Mouse (Mus musculus): ENCODE measurements around the gene Galnt16.

Gene Galnt16
- long read RNA-seq, experiment 1, partial matches to known transcripts = 0 of 3 reads
- long read RNA-seq, experiment 1, other reads (novel, unspliced or antisense) = 2 of 3 reads
- long read RNA-seq, experiment 2, partial matches to known transcripts = 0 of 3 reads
- long read RNA-seq, experiment 2, other reads (novel, unspliced or antisense) = 3 of 3 reads

- intact Hi-C loops (cut with DNase I) = no loop called here
These were observed at the start of gene Galnt16 for GRCm38 (mm10) chr12:80517977-80518376. Gene Galnt16, plus strand, starts transcription at chr12:80518277.

- intact Hi-C loops (cut with DNase I) = no loop called here
These were observed 47.9 kb upstream of the Galnt16 start for GRCm38 (mm10) chr12:80470206-80470605.

GRCm38 (mm10) chr12:80471926-80472325, 46.2 kb upstream of the Galnt16 start:
- intact Hi-C loops (cut with DNase I) = no loop called here

GRCm38 (mm10) chr12:80473731-80474130, 44.3 kb upstream of the Galnt16 start:
- intact Hi-C loops (cut with DNase I) = no loop called here

GRCm38 (mm10) chr12:80479986-80480385, 38.1 kb upstream of the Galnt16 start:
- intact Hi-C loops (cut with DNase I) = no loop called here

- intact Hi-C loops (cut with DNase I) = no loop called here
These were observed 34.7 kb upstream of the Galnt16 start for GRCm38 (mm10) chr12:80483397-80483796.

GRCm38 (mm10) chr12:80493311-80493710, 24.8 kb upstream of the Galnt16 start:
- intact Hi-C loops (cut with DNase I) = no loop called here

GRCm38 (mm10) chr12:80495691-80496090, 22.4 kb upstream of the Galnt16 start:
- intact Hi-C loops (cut with DNase I) = no loop called here

- intact Hi-C loops (cut with DNase I) = no loop called here
These were observed 19.7 kb upstream of the Galnt16 start for GRCm38 (mm10) chr12:80498356-80498755.

GRCm38 (mm10) chr12:80500506-80500905, 17.6 kb upstream of the Galnt16 start:
- intact Hi-C loops (cut with DNase I) = no loop called here

GRCm38 (mm10) chr12:80504718-80505117, 13.4 kb upstream of the Galnt16 start:
- intact Hi-C loops (cut with DNase I) = no loop called here

GRCm38 (mm10) chr12:80507041-80507745, 10.9 kb upstream of the Galnt16 start:
- intact Hi-C loops (cut with DNase I) = no loop called here

- intact Hi-C loops (cut with DNase I) = no loop called here
These were observed 298 bp downstream of the Galnt16 start for GRCm38 (mm10) chr12:80518393-80518756.

GRCm38 (mm10) chr12:80518757-80519620, 912 bp downstream of the Galnt16 start:
- intact Hi-C loops (cut with DNase I) = no loop called here

- intact Hi-C loops (cut with DNase I) = no loop called here
These were observed 1.7 kb downstream of the Galnt16 start for GRCm38 (mm10) chr12:80519621-80520332.

GRCm38 (mm10) chr12:80522006-80522405, 3.9 kb downstream of the Galnt16 start:
- intact Hi-C loops (cut with DNase I) = no loop called here

GRCm38 (mm10) chr12:80524276-80524921, 6.3 kb downstream of the Galnt16 start:
- intact Hi-C loops (cut with DNase I) = no loop called here

- intact Hi-C loops (cut with DNase I) = no loop called here
These were observed 7.4 kb downstream of the Galnt16 start for GRCm38 (mm10) chr12:80525513-80525912.

GRCm38 (mm10) chr12:80526511-80526910, 8.4 kb downstream of the Galnt16 start:
- intact Hi-C loops (cut with DNase I) = no loop called here

GRCm38 (mm10) chr12:80527727-80528389, 9.8 kb downstream of the Galnt16 start:
- intact Hi-C loops (cut with DNase I) = no loop called here
